Mouse (Mus musculus): ENCODE data around the gene Atxn7l1. TPM values are rescaled to one million over a fixed set of nuclear protein-coding genes. Genes with fewer than 3 reads are reported as not detected.
"Not testable (repeated sequence)": the region's sequence is repeated elsewhere in the genome, so short reads cannot be mapped to it uniquely, and the experiment has no call there.

Atxn7l1 gene
- polyA plus RNA-seq, 1 experiment = 37.1 TPM

DNA sequence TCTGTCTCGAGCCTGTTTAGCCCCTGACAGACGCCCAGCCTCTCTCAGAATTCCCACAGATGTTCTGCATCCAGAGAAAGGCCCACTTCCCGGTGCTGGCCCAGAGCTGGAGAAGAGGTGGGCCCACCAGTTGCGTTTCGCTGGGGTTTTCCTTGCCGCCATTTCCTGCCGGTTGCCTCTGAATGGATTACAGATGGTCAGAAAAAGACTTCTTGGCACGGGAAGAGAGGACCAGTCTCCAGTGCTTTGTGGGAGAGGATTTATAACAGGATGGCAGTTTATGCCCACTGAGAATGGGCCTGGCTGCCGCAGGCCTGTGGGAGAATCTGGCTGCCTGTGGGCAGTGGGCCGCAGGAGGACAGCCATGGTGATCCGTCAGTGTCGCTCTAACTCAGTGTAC, 15.0 kb downstream of the Atxn7l1 start:
- DNase-seq (ENCODE audit: low read depth in 1 of 2, low spot score in 2 of 2) = no peak
- Histone ChIP-seq H3K4me1 (ENCODE audit: control insufficient read depth, insufficient read depth, insufficient read length) (peaks cover 18% of the 10 kb centered on the region; the same call in 1 of the 2 replicates), H3K27me3 (ENCODE audit: control insufficient read depth, insufficient read depth, low read length) (no peaks in the 10 kb centered on the region), H3K36me3 (ENCODE audit: control insufficient read depth, insufficient read depth, low read length) (no peaks in the 10 kb centered on the region), H3K27ac (ENCODE audit: insufficient read depth, low read length) (no peak overlapping the region), H3K4me3 (ENCODE audit: extremely low read depth, insufficient read depth, insufficient read length) (no peak overlapping the region)
- 87% methylated on average over 12 of the region's 12 CpGs for WGBS
- no peak for TF ChIP-seq CTCF (IDR thresholded peaks at IDR 0.05; ENCODE audit: extremely low read depth, insufficient read depth, insufficient read length, insufficient replicate concordance)
- TF ChIP-seq POLR2A (IDR thresholded peaks at IDR 0.05; ENCODE audit: low read depth, low read length) = no peak

DNA sequence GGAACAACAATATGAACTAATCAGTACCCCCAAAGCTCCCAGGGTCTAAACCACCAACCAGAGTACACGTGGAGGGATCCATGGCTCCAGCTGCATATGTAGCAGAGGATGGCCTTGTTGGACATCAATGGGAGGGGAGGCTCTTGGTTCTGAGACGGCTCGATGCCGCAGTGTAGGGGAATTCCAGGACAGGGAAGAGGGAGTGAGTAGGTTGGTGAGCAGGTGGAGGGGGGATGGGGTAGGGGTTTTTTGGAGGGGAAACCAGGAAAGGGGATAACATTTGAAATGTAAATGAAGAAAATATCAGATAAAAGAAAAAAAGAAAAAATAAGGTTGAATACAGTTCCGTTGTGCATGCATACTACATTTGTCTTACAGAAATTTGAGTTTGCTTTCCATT, 16.5 kb downstream of the Atxn7l1 start:
- 85% methylated on average over 5 of the region's 5 CpGs for WGBS
- not testable (repeated sequence) for H3K4me1 ChIP-seq (ENCODE audit: control insufficient read depth, insufficient read depth, insufficient read length); H3K36me3 ChIP-seq (ENCODE audit: control insufficient read depth, insufficient read depth, low read length)

DNA sequence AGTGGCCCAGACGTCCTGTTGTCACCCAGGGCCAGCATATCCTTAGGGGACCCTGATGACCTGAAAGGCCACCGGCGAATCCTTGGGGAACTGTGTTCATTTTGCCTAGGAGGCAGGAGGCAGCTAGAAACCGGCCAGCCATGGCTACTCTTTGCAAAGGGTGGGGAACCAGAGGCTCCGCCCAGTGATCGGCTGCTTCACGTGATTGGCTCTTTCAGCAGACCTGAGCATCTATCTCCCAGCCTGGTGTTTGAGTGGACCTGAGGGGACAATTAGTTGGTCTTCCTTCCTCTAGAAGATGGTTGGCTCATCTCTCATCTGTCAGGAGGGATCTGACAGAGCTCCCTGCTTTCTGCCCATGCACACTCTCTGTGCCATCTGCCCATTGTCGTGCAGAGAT, 19.2 kb downstream of the Atxn7l1 start:
- Histone ChIP-seq H3K4me3 (ENCODE audit: extremely low read depth, insufficient read depth, insufficient read length) (no peak overlapping the region), H3K36me3 (ENCODE audit: control insufficient read depth, insufficient read depth, low read length) (no peaks in the 10 kb centered on the region), H3K4me1 (ENCODE audit: control insufficient read depth, insufficient read depth, insufficient read length) (peaks cover 13% of the 10 kb centered on the region; the same call in 1 of the 2 replicates), H3K27me3 (ENCODE audit: control insufficient read depth, insufficient read depth, low read length) (no peaks in the 10 kb centered on the region), H3K27ac (ENCODE audit: insufficient read depth, low read length) (no peak overlapping the region)
- WGBS = 82% methylated on average over 8 of the region's 8 CpGs
- TF ChIP-seq POLR2A (IDR thresholded peaks at IDR 0.05; ENCODE audit: low read depth, low read length) (no peak), CTCF (IDR thresholded peaks at IDR 0.05; ENCODE audit: extremely low read depth, insufficient read depth, insufficient read length, insufficient replicate concordance) (no peak)
- DNase-seq (ENCODE audit: low read depth in 1 of 2, low spot score in 2 of 2) = no peak

More for the DNA sequence above, 16.5 kb downstream of the Atxn7l1 start:
- not testable (repeated sequence) for H3K4me3 ChIP-seq (ENCODE audit: extremely low read depth, insufficient read depth, insufficient read length); DNase-seq (ENCODE audit: low read depth in 1 of 2, low spot score in 2 of 2); H3K27me3 ChIP-seq (ENCODE audit: control insufficient read depth, insufficient read depth, low read length); H3K27ac ChIP-seq (ENCODE audit: insufficient read depth, low read length)

DNA sequence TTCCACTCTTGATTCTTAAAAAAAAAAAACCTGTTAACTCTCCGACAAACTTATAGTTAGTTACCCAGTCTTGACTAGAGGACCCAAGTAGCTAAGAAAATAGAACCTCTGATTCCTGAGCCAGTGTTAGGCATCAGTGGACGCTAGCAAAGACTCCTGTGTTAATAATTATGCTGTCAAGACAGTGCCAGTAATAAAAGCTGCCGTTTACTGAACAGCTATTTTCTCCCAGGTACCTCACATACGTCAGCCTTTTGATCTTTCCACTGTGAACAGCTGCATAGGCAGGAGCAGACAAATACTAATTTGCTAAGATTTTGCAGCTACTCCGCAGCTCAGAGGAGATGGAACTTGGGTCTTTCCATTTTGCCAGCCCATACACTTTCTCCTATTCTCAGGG, 20.1 kb downstream of the Atxn7l1 start:
- TF ChIP-seq POLR2A (IDR thresholded peaks at IDR 0.05; ENCODE audit: low read depth, low read length) (no peak), CTCF (IDR thresholded peaks at IDR 0.05; ENCODE audit: extremely low read depth, insufficient read depth, insufficient read length, insufficient replicate concordance) (no peak)
- Histone ChIP-seq H3K4me1 (ENCODE audit: control insufficient read depth, insufficient read depth, insufficient read length) (peaks cover 13% of the 10 kb centered on the region; the same call in 1 of the 2 replicates), H3K27ac (ENCODE audit: insufficient read depth, low read length) (no peak overlapping the region), H3K4me3 (ENCODE audit: extremely low read depth, insufficient read depth, insufficient read length) (no peak overlapping the region), H3K36me3 (ENCODE audit: control insufficient read depth, insufficient read depth, low read length) (no peaks in the 10 kb centered on the region), H3K27me3 (ENCODE audit: control insufficient read depth, insufficient read depth, low read length) (no peaks in the 10 kb centered on the region)
- DNase-seq (ENCODE audit: low read depth in 1 of 2, low spot score in 2 of 2) = no peak
- 82% methylated on average over 5 of the region's 5 CpGs for WGBS

DNA sequence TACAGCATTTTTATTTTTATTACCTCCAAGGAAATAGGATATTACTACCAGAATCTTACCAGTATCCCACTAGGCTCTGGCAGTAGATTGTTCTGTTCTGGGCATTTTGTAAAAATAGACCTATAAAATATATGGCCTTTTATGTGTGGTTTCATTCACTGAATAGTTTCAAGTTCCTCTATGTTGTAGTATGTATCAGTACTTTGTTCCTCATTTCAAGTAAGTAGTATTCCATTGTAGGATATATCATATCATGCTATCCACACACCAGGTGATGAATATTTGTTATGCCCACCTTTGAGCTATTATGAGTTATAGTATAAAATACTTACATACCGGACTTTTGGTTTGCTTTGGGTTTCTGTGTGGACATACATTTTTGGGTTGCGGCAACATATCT, 21.0 kb downstream of the Atxn7l1 start:
- Histone ChIP-seq H3K36me3 (ENCODE audit: control insufficient read depth, insufficient read depth, low read length) (no peaks in the 10 kb centered on the region), H3K27ac (ENCODE audit: insufficient read depth, low read length) (no peak overlapping the region), H3K27me3 (ENCODE audit: control insufficient read depth, insufficient read depth, low read length) (no peaks in the 10 kb centered on the region), H3K4me1 (ENCODE audit: control insufficient read depth, insufficient read depth, insufficient read length) (peaks cover 13% of the 10 kb centered on the region; the same call in 1 of the 2 replicates), H3K4me3 (ENCODE audit: extremely low read depth, insufficient read depth, insufficient read length) (no peak overlapping the region)
- DNase-seq (ENCODE audit: low read depth in 1 of 2, low spot score in 2 of 2) = no peak
- WGBS = 94% methylated on average over 2 of the region's 2 CpGs
- TF ChIP-seq CTCF (IDR thresholded peaks at IDR 0.05; ENCODE audit: extremely low read depth, insufficient read depth, insufficient read length, insufficient replicate concordance) (no peak), POLR2A (IDR thresholded peaks at IDR 0.05; ENCODE audit: low read depth, low read length) (no peak)

DNA sequence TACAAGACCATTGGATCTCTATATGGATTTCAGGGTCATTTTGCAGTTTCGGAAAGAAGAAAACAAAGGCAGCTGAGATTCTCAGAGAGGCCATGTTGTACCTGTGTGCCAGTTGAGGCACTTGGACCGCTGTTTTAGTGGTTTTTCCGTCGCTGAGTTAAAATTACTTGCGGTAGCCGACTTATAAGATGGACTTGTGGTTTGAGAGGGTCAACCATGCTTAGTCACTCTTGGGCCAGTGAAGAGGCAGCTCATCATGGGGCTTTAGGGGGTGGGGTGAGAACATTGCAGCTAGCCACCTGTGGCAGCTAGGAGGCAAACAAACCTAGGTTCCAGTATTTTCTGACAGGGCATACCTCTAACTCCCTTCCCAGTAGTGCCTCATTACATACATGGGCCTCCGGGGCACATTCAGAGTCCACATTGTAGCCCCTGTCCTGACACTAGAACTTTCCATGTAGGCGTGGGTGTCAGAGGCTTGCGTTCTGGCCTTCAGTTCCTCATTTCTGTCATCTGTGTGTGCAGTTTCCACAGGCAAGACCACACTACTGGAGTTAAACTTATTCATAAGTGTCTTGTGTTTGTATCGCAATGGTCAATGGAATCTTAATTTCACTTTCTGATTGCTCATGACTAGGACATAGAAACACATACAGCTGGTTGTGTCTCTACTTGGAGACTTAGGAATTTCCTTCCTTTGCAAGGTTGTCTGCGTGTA, 22.4 kb downstream of the Atxn7l1 start:
- Histone ChIP-seq H3K27ac (ENCODE audit: insufficient read depth, low read length) (peak overlapping the region; percentile 64), H3K4me1 (ENCODE audit: control insufficient read depth, insufficient read depth, insufficient read length) (peaks cover 14% of the 10 kb centered on the region; the same call in 1 of the 2 replicates), H3K36me3 (ENCODE audit: control insufficient read depth, insufficient read depth, low read length) (no peaks in the 10 kb centered on the region), H3K27me3 (ENCODE audit: control insufficient read depth, insufficient read depth, low read length) (no peaks in the 10 kb centered on the region), H3K4me3 (ENCODE audit: extremely low read depth, insufficient read depth, insufficient read length) (no peak overlapping the region)
- TF ChIP-seq POLR2A (IDR thresholded peaks at IDR 0.05; ENCODE audit: low read depth, low read length) (no peak), CTCF (IDR thresholded peaks at IDR 0.05; ENCODE audit: extremely low read depth, insufficient read depth, insufficient read length, insufficient replicate concordance) (no peak)
- DNase-seq (ENCODE audit: low read depth in 1 of 2, low spot score in 2 of 2) = peak; percentile 51 to 52
- WGBS = 60% methylated on average over 11 of the region's 11 CpGs

DNA sequence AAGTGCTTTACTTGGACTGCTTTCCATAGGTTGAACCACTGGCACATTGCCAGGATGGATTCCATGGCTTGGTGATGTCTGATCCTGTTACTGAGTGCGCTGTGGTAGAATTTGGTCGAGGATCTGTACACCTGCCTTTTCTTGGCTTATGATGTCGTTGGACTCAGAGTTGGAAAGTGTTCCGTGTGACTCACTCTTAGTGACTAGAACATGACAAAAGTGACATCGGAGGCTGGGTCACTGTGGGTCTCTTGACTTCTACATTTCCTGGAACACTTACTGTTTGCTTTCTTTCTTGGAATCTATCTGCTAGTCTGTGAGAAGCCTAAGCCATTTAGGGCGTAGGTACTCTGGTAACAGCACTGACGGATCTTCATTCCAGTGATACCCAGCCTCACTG, 23.3 kb downstream of the Atxn7l1 start:
- Histone ChIP-seq H3K27ac (ENCODE audit: insufficient read depth, low read length) (no peak overlapping the region), H3K27me3 (ENCODE audit: control insufficient read depth, insufficient read depth, low read length) (no peaks in the 10 kb centered on the region), H3K4me3 (ENCODE audit: extremely low read depth, insufficient read depth, insufficient read length) (no peak overlapping the region), H3K36me3 (ENCODE audit: control insufficient read depth, insufficient read depth, low read length) (no peaks in the 10 kb centered on the region), H3K4me1 (ENCODE audit: control insufficient read depth, insufficient read depth, insufficient read length) (peaks cover 22% of the 10 kb centered on the region; the same call in 1 of the 2 replicates)
- 87% methylated on average over 7 of the region's 7 CpGs for WGBS
- no peak for TF ChIP-seq CTCF (IDR thresholded peaks at IDR 0.05; ENCODE audit: extremely low read depth, insufficient read depth, insufficient read length, insufficient replicate concordance)
- TF ChIP-seq POLR2A (IDR thresholded peaks at IDR 0.05; ENCODE audit: low read depth, low read length) = no peak
- DNase-seq (ENCODE audit: low read depth in 1 of 2, low spot score in 2 of 2) = no peak

Measured in spleen, adult 2 months (tissue).